Mouse (Mus musculus) heart, adult 2 months (tissue): ENCODE measurements around the gene Fam20b. TPM values are rescaled to one million over a fixed set of nuclear protein-coding genes. Genes with fewer than 3 reads are reported as not detected.

Experiments used
- DNase-seq, 2 experiments: peaks; one replicate each; pipeline ENCODE4 v3.0.0; 2021
- H3K27ac ChIP-seq: fragments of 200-600 bp; 2 replicates; pipeline ENCODE4 v1.8.1; 2022
- H3K27me3 ChIP-seq: fragments of 200-500 bp; 2 replicates; pipeline ENCODE4 v1.6.1; 2012; ENCODE audit warnings: mild to moderate bottlenecking, low read length, inconsistent platforms, mixed read lengths; ENCODE audit not compliant: control insufficient read depth, insufficient read depth
- H3K36me3 ChIP-seq: fragments of 200-500 bp; 2 replicates; pipeline ENCODE4 v1.6.1; 2012; ENCODE audit warnings: low read length, inconsistent platforms; ENCODE audit not compliant: control insufficient read depth, insufficient read depth
- H3K4me1 ChIP-seq: fragments of 200-500 bp; 2 replicates; pipeline ENCODE4 v1.6.1; 2011; ENCODE audit warnings: low read length; ENCODE audit not compliant: control insufficient read depth, insufficient read depth
- H3K4me3 ChIP-seq: fragments of 200-600 bp; 2 replicates; pipeline ENCODE4 v1.8.1; 2022
- H3K79me2 ChIP-seq: fragments of 200-500 bp; replicated peaks from 2 replicates; pipeline ENCODE4 v1.6.1; 2012; ENCODE audit warnings: mild to moderate bottlenecking, inconsistent platforms, low read length, moderate library complexity, mixed read lengths; ENCODE audit not compliant: control insufficient read depth, insufficient read depth
- H3K9ac ChIP-seq: fragments of 200-500 bp; 2 replicates; pipeline ENCODE4 v1.6.1; 2012; ENCODE audit warnings: low read depth, mild to moderate bottlenecking, control low read depth, inconsistent platforms, low read length, mixed read lengths
- CTCF ChIP-seq: fragments of 200-600 bp; IDR thresholded peaks from 2 replicates; pipeline ENCODE4 v1.8.1; 2022; ENCODE audit warnings: antibody characterized with exemption, mild to moderate bottlenecking, moderate library complexity
- EP300 ChIP-seq: fragments of 200-500 bp; IDR thresholded peaks from 2 replicates; pipeline ENCODE4 v1.6.1; 2011; ENCODE audit warnings: low read depth, low read length, control low read depth; ENCODE audit not compliant: insufficient read depth
- POLR2A ChIP-seq: fragments of 200-500 bp; IDR thresholded peaks from 2 replicates; pipeline ENCODE4 v1.6.1; 2011; ENCODE audit warnings: mild to moderate bottlenecking, low read depth, low read length, control low read depth; ENCODE audit not compliant: insufficient read depth
- WGBS: fragments of 180-500 bp; shearing (Covaris S2); methylation state at CpG from one replicate; pipeline ENCODE4 v1.1.7; 2018; 5-methylcytosine and 5-hydroxymethylcytosine counted together
- intact Hi-C: fragments of 180-260 bp; cut with DNase I; formaldehyde crosslinking; loops from one replicate; pipeline ENCODE4 v1.15.1; 2025
- polyA plus RNA-seq: library from polyadenylated mRNA; depleted of rRNA; stranded (reverse); fragments of >200 nt; gene quantifications from 2 replicates; pipeline ENCODE4 v1.2.3, GENCODE M21; 2012
- total RNA-seq, 2 experiments: library from RNA; stranded (reverse); gene quantifications; 2 replicates each; pipeline ENCODE4 v1.2.3; 2021

Gene Fam20b
- total and polyA plus RNA-seq, 3 experiments = 24.6 to 62.8 (median 53.5) TPM

GRCm38 (mm10) chr1:156722089-156722488 lies 3.2 kb upstream of the Fam20b start:
- no peak for DNase-seq
- TF ChIP-seq POLR2A (no peak), CTCF (no peak), EP300 (no peak)
- no peak overlapping the region for H3K27ac ChIP-seq
- no peaks in the 10 kb centered on the region for H3K27me3 ChIP-seq
- no peaks in the 10 kb centered on the region for H3K36me3 ChIP-seq
- H3K9ac ChIP-seq = no peak overlapping the region
- WGBS = 45% methylated on average over 6 of the region's 6 CpGs
- intact Hi-C loops = no loop called here
- H3K4me3 ChIP-seq = no peak overlapping the region
- H3K4me1 ChIP-seq = peaks cover 1% of the 10 kb centered on the region; the same call in 1 of the 2 replicates
- H3K79me2 ChIP-seq = no peaks in the 10 kb centered on the region

GRCm38 (mm10) chr1:156720046-156720445 lies 1.2 kb upstream of the Fam20b start:
- intact Hi-C loops = no loop called here

GRCm38 (mm10) chr1:156718286-156718949 lies 468 bp downstream of the Fam20b start:
- TF ChIP-seq POLR2A (no peak), CTCF (peak; percentile 58)
- H3K27me3 ChIP-seq = no peaks in the 10 kb centered on the region
- H3K36me3 ChIP-seq = no peaks in the 10 kb centered on the region
- peaks cover 1% of the 10 kb centered on the region; the same call in 1 of the 2 replicates for H3K4me1 ChIP-seq
- intact Hi-C loops = loop anchor here (5.0 kb wide), 2 partner anchors 161 to 676 kb away; partner anchors contain the start of gene Abl2
- H3K27ac ChIP-seq = peak overlapping the region; percentile 90
- peaks cover 2% of the 10 kb centered on the region for H3K79me2 ChIP-seq
- peak overlapping the region; percentile 77 for H3K9ac ChIP-seq
- peak overlapping the region; percentile 77 for H3K4me3 ChIP-seq
- DNase-seq = peak in 1 of 2 experiments; percentile 75
- WGBS = under 1% methylated on average over 68 of the region's 73 CpGs

More at GRCm38 (mm10) chr1:156720046-156720445, 1.2 kb upstream of the Fam20b start:
- Histone ChIP-seq H3K4me1 (peaks cover 1% of the 10 kb centered on the region; the same call in 1 of the 2 replicates), H3K9ac (no peak overlapping the region), H3K27ac (no peak overlapping the region), H3K4me3 (no peak overlapping the region), H3K27me3 (no peaks in the 10 kb centered on the region), H3K36me3 (no peaks in the 10 kb centered on the region), H3K79me2 (peaks cover 2% of the 10 kb centered on the region)
- WGBS = 83% methylated on average over 4 of the region's 4 CpGs
- no peak for DNase-seq
- TF ChIP-seq EP300 (no peak), CTCF (no peak), POLR2A (no peak)

- TF ChIP-seq POLR2A (no peak), CTCF (no peak), EP300 (no peak)
- Histone ChIP-seq H3K27ac (peak overlapping the region; percentile 90; the same call in 1 of the 2 replicates), H3K27me3 (no peaks in the 10 kb centered on the region), H3K4me1 (peaks cover 1% of the 10 kb centered on the region; the same call in 1 of the 2 replicates), H3K79me2 (peaks cover 2% of the 10 kb centered on the region), H3K36me3 (no peaks in the 10 kb centered on the region), H3K9ac (peak overlapping the region; percentile 77; the same call in 1 of the 2 replicates), H3K4me3 (peak overlapping the region; percentile 77)
- intact Hi-C loops = loop anchor here (5.0 kb wide), 2 partner anchors 161 to 676 kb away; partner anchors contain the start of gene Abl2
- WGBS = 19% methylated on average over 13 of the region's 13 CpGs
- DNase-seq = no peak
Observed at GRCm38 (mm10) chr1:156717751-156718285, 1.1 kb downstream of the Fam20b start.

GRCm38 (mm10) chr1:156716681-156717080 lies 2.2 kb downstream of the Fam20b start:
- H3K4me3 ChIP-seq = no peak overlapping the region
- H3K9ac ChIP-seq = no peak overlapping the region
- no peaks in the 10 kb centered on the region for H3K36me3 ChIP-seq
- H3K27me3 ChIP-seq = no peaks in the 10 kb centered on the region
- intact Hi-C loops = loop anchor here (5.0 kb wide), 2 partner anchors 159 to 674 kb away; partner anchors contain the start of gene Abl2
- TF ChIP-seq EP300 (no peak), POLR2A (no peak), CTCF (no peak)
- no peak for DNase-seq
- 91% methylated on average over 6 of the region's 6 CpGs for WGBS
- no peak overlapping the region for H3K27ac ChIP-seq
- peaks cover 1% of the 10 kb centered on the region; the same call in 1 of the 2 replicates for H3K4me1 ChIP-seq
- H3K79me2 ChIP-seq = peaks cover 2% of the 10 kb centered on the region
